Mouse (Mus musculus): Measurements from ENCODE around the gene Vmn2r14.
"Not testable (repeated sequence)": the region's sequence is repeated elsewhere in the genome, so short reads cannot be mapped to it uniquely, and the experiment has no call there.

The Vmn2r14 gene

DNA sequence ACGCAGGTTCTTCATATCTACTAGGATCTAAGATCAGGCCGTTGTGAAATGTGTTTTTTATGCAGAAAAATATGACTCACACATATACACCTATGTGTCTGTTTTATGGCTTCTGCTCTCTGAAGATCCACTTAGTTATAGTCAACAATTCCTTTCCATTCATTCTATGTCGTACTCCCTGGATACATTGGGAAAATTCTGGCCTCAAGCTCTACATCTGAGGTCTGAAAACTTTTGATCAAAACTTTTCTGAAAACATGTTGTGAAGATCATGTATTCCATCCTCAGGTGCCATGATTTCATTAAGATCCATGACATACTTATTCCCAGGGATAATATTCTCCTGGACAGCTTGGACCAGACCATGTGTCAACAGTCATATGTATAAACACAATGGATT, at the start of gene Vmn2r14:
Gene Vmn2r14, minus strand, starts transcription at position 101 of the 400 bp plus-strand sequence.
- in situ Hi-C loops (cut with MboI, MseI): loop anchor here (25.0 kb wide), 1 partner anchor 887 kb away; no protein-coding TSS in a partner anchor

DNA sequence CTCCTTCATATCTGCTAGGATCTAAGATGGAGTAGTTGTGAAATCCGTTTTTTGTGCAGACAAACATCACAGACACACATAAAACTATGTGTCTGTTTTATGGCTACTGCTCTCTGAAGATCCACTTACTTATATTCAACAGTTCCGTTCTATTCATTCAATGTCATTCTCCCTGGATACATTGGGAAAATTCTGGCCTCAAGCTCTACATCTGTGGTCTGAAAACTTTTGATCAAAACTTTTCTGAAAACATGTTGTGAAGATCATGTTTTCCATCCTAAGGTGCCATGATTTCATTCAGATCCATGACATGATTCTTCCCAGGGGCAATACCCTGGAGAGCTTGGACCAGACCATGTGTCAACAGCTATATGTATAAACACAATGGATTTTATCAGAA, 32.4 kb downstream of the Vmn2r14 start, which contains the start of gene Vmn2r13:
Gene Vmn2r13, minus strand, starts transcription at position 101 of the 400 bp plus-strand sequence.
- in situ Hi-C loops (cut with MboI, MseI): not testable (repeated sequence)

DNA sequence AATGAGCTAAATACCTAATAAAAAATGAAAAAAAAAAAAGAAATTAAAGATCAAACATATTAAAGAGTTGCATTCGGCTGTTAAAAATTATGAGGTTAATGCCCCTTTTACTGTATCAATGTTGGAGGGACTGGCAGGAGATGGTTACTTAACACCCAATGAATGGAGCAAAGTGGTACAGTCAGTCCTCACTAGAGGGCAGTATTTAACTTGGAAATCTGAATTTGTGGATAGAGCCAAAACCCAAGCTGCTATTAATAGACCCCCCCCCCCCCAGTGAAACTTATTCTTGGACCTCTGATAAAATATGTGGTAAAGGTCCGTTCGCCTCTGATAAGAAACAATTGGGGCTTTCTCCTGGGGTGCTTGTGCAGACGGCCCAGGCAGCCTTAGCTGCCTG, 57.7 kb downstream of the Vmn2r14 start:
- in situ Hi-C loops (cut with MboI, MseI): not testable (repeated sequence)
